Mouse (Mus musculus): ENCODE measurements around the gene Cdc123. TPM values are rescaled to one million over a fixed set of nuclear protein-coding genes. Genes with fewer than 3 reads are reported as not detected.

Cdc123 gene
- total RNA-seq, 2 experiments from 2014 or later, result 84.0 to 89.2 TPM

- no peak for DNase-seq
These were observed 40.4 kb downstream of the Cdc123 start for GRCm38 (mm10) chr2:5804440-5805045.

- DNase-seq, result no peak
These were observed 42.9 kb downstream of the Cdc123 start for GRCm38 (mm10) chr2:5801927-5802590.

GRCm38 (mm10) chr2:5801182-5801640, 43.8 kb downstream of the Cdc123 start:
- no peak for DNase-seq

- no peak for DNase-seq
These were observed 46.9 kb downstream of the Cdc123 start for GRCm38 (mm10) chr2:5797816-5798672.

- DNase-seq, result no peak
These were observed 51.2 kb downstream of the Cdc123 start for GRCm38 (mm10) chr2:5793771-5794170.

- no peak for DNase-seq
These were observed 52.9 kb downstream of the Cdc123 start for GRCm38 (mm10) chr2:5792056-5792455.

GRCm38 (mm10) chr2:5789625-5790160, 55.3 kb downstream of the Cdc123 start:
- DNase-seq, result no peak

- no peak for DNase-seq
These were observed 57.6 kb downstream of the Cdc123 start for GRCm38 (mm10) chr2:5787391-5787790.

- no peak for DNase-seq
These were observed 72.5 kb downstream of the Cdc123 start for GRCm38 (mm10) chr2:5772464-5772863.

- peak; percentile 15 for DNase-seq
These were observed 74.2 kb downstream of the Cdc123 start for GRCm38 (mm10) chr2:5770708-5771241.

- no peak for DNase-seq
These were observed 75.3 kb downstream of the Cdc123 start for GRCm38 (mm10) chr2:5769630-5770029.

GRCm38 (mm10) chr2:5768946-5769345, 76.0 kb downstream of the Cdc123 start:
- no peak for DNase-seq

GRCm38 (mm10) chr2:5762031-5762430, 82.9 kb downstream of the Cdc123 start:
- no peak for DNase-seq

GRCm38 (mm10) chr2:5760479-5761008, 84.4 kb downstream of the Cdc123 start:
- DNase-seq, result no peak

GRCm38 (mm10) chr2:5758569-5758968, 86.4 kb downstream of the Cdc123 start:
- DNase-seq, result no peak

- DNase-seq, result no peak
These were observed 94.1 kb downstream of the Cdc123 start for GRCm38 (mm10) chr2:5750872-5751271.

- DNase-seq, result no peak
These were observed 95.8 kb downstream of the Cdc123 start for GRCm38 (mm10) chr2:5749210-5749609.

GRCm38 (mm10) chr2:5747545-5748043, 97.4 kb downstream of the Cdc123 start:
- no peak for DNase-seq

- no peak for DNase-seq
These were observed 98.4 kb downstream of the Cdc123 start for GRCm38 (mm10) chr2:5746529-5746928.

Measured in gastrocnemius, postnatal 10 days (tissue).